Mouse (Mus musculus): ENCODE measurements around the gene Chn2. TPM values are rescaled to one million over a fixed set of nuclear protein-coding genes. Genes with fewer than 3 reads are reported as not detected.
A peak's percentile ranks its signal among the peaks of the same experiment; 100 is the strongest.

The Chn2 gene
- total and polyA plus RNA-seq, 2 experiments from 2014 or later, result 33.3 to 49.4 TPM

DNA sequence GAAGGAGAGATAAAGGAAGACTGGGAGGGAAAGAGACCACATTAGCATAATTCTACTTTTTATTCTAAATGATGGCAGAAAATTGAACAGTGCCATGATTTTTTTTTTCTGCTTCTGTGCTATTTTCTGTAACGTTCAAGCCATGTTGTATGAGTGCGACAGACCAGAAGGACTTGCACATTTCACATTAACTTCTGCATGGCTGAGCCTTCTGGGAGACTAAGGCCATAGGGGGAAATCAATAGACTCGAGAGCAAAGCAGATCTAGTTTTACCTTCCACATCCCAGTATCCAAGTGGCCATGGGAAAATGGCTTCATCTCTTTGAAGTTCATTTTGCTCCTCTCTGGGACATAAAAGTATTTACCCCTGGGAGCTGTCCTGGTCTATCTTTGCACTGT, 121.9 kb downstream of the Chn2 start:
- no peak overlapping the region for H3K9ac ChIP-seq
- ATAC-seq (no peak), DNase-seq (no peak)
- no peaks in the 10 kb centered on the region for H3K36me3 ChIP-seq (ENCODE audit: insufficient read depth)
- H3K9me3 ChIP-seq (ENCODE audit: low read length), result no peaks in the 10 kb centered on the region
- H3K27me3 ChIP-seq (ENCODE audit: insufficient read depth, low read length), result no peaks in the 10 kb centered on the region
- no peak overlapping the region for H3K4me3 ChIP-seq (ENCODE audit: low read depth, low read length)
- no peaks in the 10 kb centered on the region for H3K4me1 ChIP-seq (ENCODE audit: insufficient read depth)
- TF ChIP-seq CTCF (IDR thresholded peaks at IDR 0.05; ENCODE audit: low read depth), result no peak
- 27% methylated on average over 3 of the region's 3 CpGs for WGBS
- H3K27ac ChIP-seq (ENCODE audit: low read depth, low read length), result no peak overlapping the region
- H3K4me2 ChIP-seq (ENCODE audit: low read depth), result no peak overlapping the region

- Histone ChIP-seq H3K4me1 (ENCODE audit: insufficient read depth) (no peaks in the 10 kb centered on the region), H3K27ac (ENCODE audit: low read depth, low read length) (no peak overlapping the region), H3K36me3 (ENCODE audit: insufficient read depth) (no peaks in the 10 kb centered on the region), H3K27me3 (ENCODE audit: insufficient read depth, low read length) (no peaks in the 10 kb centered on the region), H3K9me3 (ENCODE audit: low read length) (no peaks in the 10 kb centered on the region), H3K9ac (no peak overlapping the region), H3K4me3 (ENCODE audit: low read depth, low read length) (no peak overlapping the region), H3K4me2 (ENCODE audit: low read depth) (no peak overlapping the region)
- DNase-seq (no peak), ATAC-seq (no peak)
- 72% methylated on average over 5 of the region's 5 CpGs for WGBS
- TF ChIP-seq CTCF (IDR thresholded peaks at IDR 0.05; ENCODE audit: low read depth), result no peak
Observed at GRCm38 (mm10) chr6:54162321-54162720, 123.0 kb downstream of the Chn2 start.

DNA sequence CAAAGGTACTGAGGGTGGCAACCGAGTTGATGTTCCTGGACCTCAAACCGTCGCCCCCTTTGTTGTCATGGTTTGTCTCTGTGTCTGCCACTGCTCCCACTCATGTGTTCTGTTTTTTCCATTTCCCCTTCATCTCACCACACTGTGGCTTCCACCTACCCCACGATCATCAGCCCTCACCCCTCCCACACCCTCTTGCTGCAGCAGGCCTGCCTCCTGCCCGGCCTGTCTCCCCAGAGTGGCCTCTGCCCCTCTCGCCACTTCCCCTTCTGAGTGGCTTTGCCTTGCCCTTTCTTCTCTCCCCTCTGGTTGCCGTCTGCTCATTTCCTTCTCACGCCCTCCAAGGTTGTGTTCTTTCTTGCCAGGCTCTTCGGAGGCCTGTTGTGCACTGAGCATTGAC, 123.4 kb downstream of the Chn2 start:
- DNase-seq (no peak), ATAC-seq (no peak)
- Histone ChIP-seq H3K27me3 (ENCODE audit: insufficient read depth, low read length) (no peaks in the 10 kb centered on the region), H3K27ac (ENCODE audit: low read depth, low read length) (no peak overlapping the region), H3K9me3 (ENCODE audit: low read length) (no peaks in the 10 kb centered on the region), H3K4me1 (ENCODE audit: insufficient read depth) (no peaks in the 10 kb centered on the region), H3K4me2 (ENCODE audit: low read depth) (no peak overlapping the region), H3K4me3 (ENCODE audit: low read depth, low read length) (no peak overlapping the region), H3K9ac (no peak overlapping the region), H3K36me3 (ENCODE audit: insufficient read depth) (no peaks in the 10 kb centered on the region)
- WGBS, result 82% methylated on average over 9 of the region's 9 CpGs
- no peak for TF ChIP-seq CTCF (IDR thresholded peaks at IDR 0.05; ENCODE audit: low read depth)

DNA sequence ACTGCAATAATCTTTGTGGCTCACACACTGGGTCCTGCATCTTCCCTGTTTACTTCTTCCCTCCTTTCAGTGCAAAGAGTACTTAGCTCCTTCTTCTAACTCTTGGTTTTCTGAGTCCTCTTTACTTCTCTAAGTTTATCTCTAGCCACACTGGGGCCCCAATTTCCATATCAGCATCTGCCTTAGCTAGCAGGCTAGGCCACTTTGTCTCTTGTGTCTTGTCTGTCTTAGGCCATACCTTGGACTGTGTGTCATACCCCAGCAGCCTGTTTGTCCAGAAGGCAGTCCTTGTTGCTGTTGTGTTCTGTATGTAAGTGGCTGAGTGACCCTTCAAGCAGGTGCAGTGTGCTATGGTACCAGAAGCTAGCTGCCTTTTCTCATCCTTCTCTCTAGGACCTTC, 124.3 kb downstream of the Chn2 start:
- H3K4me2 ChIP-seq (ENCODE audit: low read depth), result no peak overlapping the region
- no peak for TF ChIP-seq CTCF (IDR thresholded peaks at IDR 0.05; ENCODE audit: low read depth)
- H3K4me3 ChIP-seq (ENCODE audit: low read depth, low read length), result no peak overlapping the region
- no peak for ATAC-seq
- H3K27ac ChIP-seq (ENCODE audit: low read depth, low read length), result no peak overlapping the region
- H3K27me3 ChIP-seq (ENCODE audit: insufficient read depth, low read length), result no peaks in the 10 kb centered on the region
- no peaks in the 10 kb centered on the region for H3K4me1 ChIP-seq (ENCODE audit: insufficient read depth)
- DNase-seq, result no peak
- H3K9me3 ChIP-seq (ENCODE audit: low read length), result no peaks in the 10 kb centered on the region
- no peaks in the 10 kb centered on the region for H3K36me3 ChIP-seq (ENCODE audit: insufficient read depth)
- H3K9ac ChIP-seq, result no peak overlapping the region

DNA sequence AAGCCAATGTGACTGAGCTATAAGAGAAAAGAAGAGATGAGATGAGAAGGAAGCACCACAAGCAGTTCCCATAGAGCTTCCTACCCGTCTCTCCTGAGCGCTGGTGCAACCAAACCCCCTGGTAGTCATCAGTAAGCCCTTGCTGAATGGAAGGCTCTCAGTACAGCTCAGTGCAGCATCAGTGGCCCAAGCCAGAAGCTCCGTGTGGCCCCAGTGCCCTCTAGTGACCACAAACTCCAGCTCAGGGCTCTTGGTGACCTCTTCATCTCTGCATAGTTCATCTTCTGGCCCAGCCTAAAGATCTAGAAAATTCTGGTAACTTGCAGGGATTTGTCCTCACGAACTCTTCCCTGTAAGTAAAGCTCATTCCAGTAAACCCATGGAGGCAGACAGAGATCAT, 125.4 kb downstream of the Chn2 start:
- no peak for ATAC-seq
- Histone ChIP-seq H3K27me3 (ENCODE audit: insufficient read depth, low read length) (no peaks in the 10 kb centered on the region), H3K9me3 (ENCODE audit: low read length) (no peaks in the 10 kb centered on the region), H3K4me1 (ENCODE audit: insufficient read depth) (no peaks in the 10 kb centered on the region), H3K36me3 (ENCODE audit: insufficient read depth) (no peaks in the 10 kb centered on the region), H3K27ac (ENCODE audit: low read depth, low read length) (no peak overlapping the region), H3K4me3 (ENCODE audit: low read depth, low read length) (no peak overlapping the region), H3K4me2 (ENCODE audit: low read depth) (no peak overlapping the region), H3K9ac (no peak overlapping the region)
- peak; percentile 56 for TF ChIP-seq CTCF (IDR thresholded peaks at IDR 0.05; ENCODE audit: low read depth)
- no peak for DNase-seq
- WGBS, result 48% methylated on average over 4 of the region's 4 CpGs

DNA sequence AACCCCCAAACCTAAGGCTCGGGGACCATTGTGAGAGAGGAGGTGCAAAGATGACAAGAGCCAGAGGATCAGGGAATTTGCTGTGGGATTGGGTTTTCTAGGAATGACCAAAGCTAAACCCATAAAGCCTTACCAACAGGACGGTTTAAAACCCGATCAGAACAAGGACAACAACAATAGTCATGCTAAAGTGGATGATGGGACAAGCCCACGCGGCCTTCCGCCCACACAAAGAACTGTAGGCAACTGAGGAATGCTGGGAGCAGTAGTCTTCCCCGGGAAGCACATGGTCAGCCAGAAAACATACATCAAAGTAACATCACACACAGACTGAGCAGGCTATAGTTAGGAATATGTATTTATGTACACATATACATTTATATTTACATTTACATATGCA, 125.9 kb downstream of the Chn2 start:
- Histone ChIP-seq H3K4me1 (ENCODE audit: insufficient read depth) (no peaks in the 10 kb centered on the region), H3K36me3 (ENCODE audit: insufficient read depth) (no peaks in the 10 kb centered on the region), H3K27ac (ENCODE audit: low read depth, low read length) (no peak overlapping the region), H3K4me2 (ENCODE audit: low read depth) (no peak overlapping the region), H3K4me3 (ENCODE audit: low read depth, low read length) (no peak overlapping the region), H3K9me3 (ENCODE audit: low read length) (no peaks in the 10 kb centered on the region), H3K9ac (no peak overlapping the region), H3K27me3 (ENCODE audit: insufficient read depth, low read length) (no peaks in the 10 kb centered on the region)
- no peak for TF ChIP-seq CTCF (IDR thresholded peaks at IDR 0.05; ENCODE audit: low read depth)
- WGBS, result 83% methylated on average over 7 of the region's 7 CpGs
- ATAC-seq, result no peak
- no peak for DNase-seq

DNA sequence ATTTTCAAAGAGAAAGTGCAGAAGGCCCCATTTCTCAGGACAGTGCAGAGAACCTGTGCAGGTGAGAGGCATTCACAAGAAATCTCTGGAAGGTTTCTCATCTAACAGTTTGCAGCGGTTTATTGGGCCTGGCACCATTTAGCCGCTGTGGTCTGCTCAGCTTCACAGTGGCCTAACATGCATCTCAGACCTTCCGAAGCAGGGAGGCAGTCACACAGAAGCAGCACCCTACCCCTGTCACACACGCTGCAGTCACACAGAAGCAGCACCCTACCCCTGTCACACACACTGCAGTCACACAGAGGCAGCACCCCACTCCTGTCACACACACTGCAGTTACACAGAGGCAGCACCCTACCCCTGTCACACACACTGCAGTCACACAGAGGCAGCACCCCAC, 126.5 kb downstream of the Chn2 start:
- ATAC-seq (no peak), DNase-seq (no peak)
- no peak for TF ChIP-seq CTCF (IDR thresholded peaks at IDR 0.05; ENCODE audit: low read depth)
- no peak overlapping the region for H3K9ac ChIP-seq
- 93% methylated on average over 4 of the region's 4 CpGs for WGBS
- no peak overlapping the region for H3K4me2 ChIP-seq (ENCODE audit: low read depth)
- H3K4me3 ChIP-seq (ENCODE audit: low read depth, low read length), result no peak overlapping the region
- H3K36me3 ChIP-seq (ENCODE audit: insufficient read depth), result no peaks in the 10 kb centered on the region
- H3K27ac ChIP-seq (ENCODE audit: low read depth, low read length), result no peak overlapping the region
- no peaks in the 10 kb centered on the region for H3K4me1 ChIP-seq (ENCODE audit: insufficient read depth)
- no peaks in the 10 kb centered on the region for H3K9me3 ChIP-seq (ENCODE audit: low read length)
- H3K27me3 ChIP-seq (ENCODE audit: insufficient read depth, low read length), result no peaks in the 10 kb centered on the region

DNA sequence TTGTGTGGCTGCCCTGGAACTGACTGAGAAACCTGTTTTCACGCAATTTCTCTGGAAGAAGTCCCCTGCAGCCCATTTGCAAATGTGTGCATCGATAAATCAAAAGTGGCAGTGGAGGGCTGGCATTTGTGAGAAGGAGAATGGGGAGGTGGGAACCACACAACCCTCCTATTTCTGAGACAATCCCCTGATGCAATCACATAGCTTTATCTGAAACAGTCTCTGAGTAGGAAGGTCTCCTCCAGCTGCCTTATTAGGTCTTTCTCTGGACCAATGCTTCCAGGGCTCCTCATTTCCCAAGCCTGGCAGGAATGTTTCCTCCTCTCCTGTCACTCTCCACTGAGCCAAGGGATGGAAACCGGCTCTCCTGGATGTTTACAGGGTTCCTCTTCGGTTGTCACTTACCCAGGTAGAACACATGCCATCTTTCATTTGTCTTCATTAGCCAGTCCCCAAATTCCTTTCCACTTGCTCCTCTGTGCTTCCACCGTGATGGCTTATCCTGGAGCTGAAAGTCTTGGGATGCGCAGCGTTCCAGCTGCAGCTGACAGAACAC, 127.7 kb downstream of the Chn2 start:
- DNase-seq (no peak), ATAC-seq (no peak)
- H3K9ac ChIP-seq, result no peak overlapping the region
- no peaks in the 10 kb centered on the region for H3K36me3 ChIP-seq (ENCODE audit: insufficient read depth)
- no peak overlapping the region for H3K27ac ChIP-seq (ENCODE audit: low read depth, low read length)
- no peaks in the 10 kb centered on the region for H3K4me1 ChIP-seq (ENCODE audit: insufficient read depth)
- no peak overlapping the region for H3K4me2 ChIP-seq (ENCODE audit: low read depth)
- WGBS, result 74% methylated on average over 7 of the region's 7 CpGs
- H3K27me3 ChIP-seq (ENCODE audit: insufficient read depth, low read length), result no peaks in the 10 kb centered on the region
- H3K4me3 ChIP-seq (ENCODE audit: low read depth, low read length), result no peak overlapping the region
- H3K9me3 ChIP-seq (ENCODE audit: low read length), result no peaks in the 10 kb centered on the region
- TF ChIP-seq CTCF (IDR thresholded peaks at IDR 0.05; ENCODE audit: low read depth), result no peak

All from forebrain, postnatal 0 days (tissue).